Mouse (Mus musculus) kidney, postnatal 0 days (tissue): ENCODE measurements at regions not wholly inside any gene's neighbourhood (a gene's known extent, or its start where the extent isn't known, plus 50 kb on each side); places are given as distances from the start of the nearest gene placed in this dataset.
A peak's percentile ranks its signal among the peaks of the same experiment; 100 is the strongest.

Source experiments
- ATAC-seq: fragments of 200-750 bp; cut with Nextera tagmentation; replicated peaks from 2 replicates; pipeline ENCODE4 v1.8.0; 2017; ENCODE audit warnings: low read depth, moderate number of reproducible peaks, moderate TSS enrichment, moderate library complexity; ENCODE audit not compliant: low FRiP score
- DNase-seq: peaks from one replicate; pipeline ENCODE4 v3.0.0-alpha.2; 2016; ENCODE audit warnings: low spot score
- H3K27ac ChIP-seq: fragments of 300-500 bp; sonication (generic); 2 replicates; pipeline ENCODE4 v1.5.1; 2014; ENCODE audit warnings: mild to moderate bottlenecking
- H3K27me3 ChIP-seq: fragments of 300-500 bp; sonication (generic); 2 replicates; pipeline ENCODE4 v1.6.1; 2014; ENCODE audit warnings: low read length, mixed read lengths; ENCODE audit not compliant: insufficient read depth
- H3K36me3 ChIP-seq: fragments of 300-500 bp; sonication (generic); 2 replicates; pipeline ENCODE4 v1.6.1; 2014; ENCODE audit warnings: low read length, mixed read lengths; ENCODE audit not compliant: insufficient read depth
- H3K4me1 ChIP-seq: fragments of 300-500 bp; sonication (generic); replicated peaks from 2 replicates; pipeline ENCODE4 v1.6.1; 2014; ENCODE audit warnings: antibody characterized with exemption, low read length, mixed read lengths; ENCODE audit not compliant: insufficient read depth
- H3K4me2 ChIP-seq: fragments of 300-500 bp; sonication (generic); 2 replicates; pipeline ENCODE4 v1.6.1; 2014; ENCODE audit warnings: mild to moderate bottlenecking, low read length, moderate library complexity, mixed read lengths
- H3K4me3 ChIP-seq: fragments of 300-500 bp; sonication (generic); replicated peaks from 2 replicates; pipeline ENCODE4 v1.5.1; 2014; ENCODE audit warnings: low read depth, low read length
- H3K9ac ChIP-seq: fragments of 300-500 bp; sonication (generic); 2 replicates; pipeline ENCODE4 v1.6.1; 2014; ENCODE audit warnings: low read depth, low read length
- H3K9me3 ChIP-seq: fragments of 300-500 bp; sonication (generic); replicated peaks from 2 replicates; pipeline ENCODE4 v1.6.1; 2016; ENCODE audit warnings: low read length, inconsistent platforms, mixed read lengths
- CTCF ChIP-seq: IDR thresholded peaks from 2 replicates; pipeline ENCODE4 v1.5.1; 2016; ENCODE audit warnings: antibody characterized with exemption, low read depth, mild to moderate bottlenecking, moderate library complexity
- WGBS: fragments of 180-500 bp; shearing (Covaris S2); extraction: QIAGEN DNeasy Blood & Tissue Kit; methylation state at CpG from one replicate; pipeline ENCODE4 v1.1.7; 2014; 5-methylcytosine and 5-hydroxymethylcytosine counted together

DNA sequence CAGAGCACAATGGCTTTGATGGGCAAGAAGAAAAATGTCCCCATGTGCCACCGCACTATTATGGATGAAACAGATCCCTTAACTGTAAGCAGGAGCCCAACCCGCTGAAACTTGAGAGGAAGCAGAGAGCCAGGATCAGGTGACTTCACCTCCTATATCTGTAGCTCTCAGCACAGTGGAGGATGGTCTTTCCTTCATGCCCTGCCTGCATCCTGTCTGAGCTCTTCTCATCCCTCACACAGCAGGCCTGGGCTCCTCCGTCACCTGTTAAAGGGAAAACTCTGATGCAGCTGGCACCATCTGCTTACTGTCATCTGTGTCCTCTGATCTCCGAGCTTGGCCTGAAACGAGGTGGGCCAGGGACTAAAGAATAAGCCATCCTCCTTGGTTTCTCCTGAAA lies 224.8 kb upstream of the Elac2 start:
- Histone ChIP-seq H3K9ac (no peak overlapping the region), H3K27ac (no peak overlapping the region), H3K4me2 (no peak overlapping the region), H3K36me3 (no peaks in the 10 kb centered on the region), H3K9me3 (no peaks in the 10 kb centered on the region), H3K4me1 (no peaks in the 10 kb centered on the region), H3K27me3 (no peaks in the 10 kb centered on the region), H3K4me3 (no peak overlapping the region)
- no peak for TF ChIP-seq CTCF
- no peak for ATAC-seq
- WGBS: 28% methylated on average over 5 of the region's 5 CpGs
- DNase-seq: peak; percentile 15

GRCm38 (mm10) chr11:64755563-64755962 lies 223.3 kb upstream of the Elac2 start:
- Histone ChIP-seq H3K36me3 (no peaks in the 10 kb centered on the region), H3K9ac (no peak overlapping the region), H3K27ac (no peak overlapping the region), H3K4me2 (no peak overlapping the region), H3K9me3 (no peaks in the 10 kb centered on the region), H3K4me1 (no peaks in the 10 kb centered on the region), H3K4me3 (no peak overlapping the region), H3K27me3 (no peaks in the 10 kb centered on the region)
- DNase-seq (no peak), ATAC-seq (no peak)
- peak; percentile 56; the same call in 1 of the 2 replicates for TF ChIP-seq CTCF
- 84% methylated on average over 1 of the region's 1 CpGs for WGBS

DNA sequence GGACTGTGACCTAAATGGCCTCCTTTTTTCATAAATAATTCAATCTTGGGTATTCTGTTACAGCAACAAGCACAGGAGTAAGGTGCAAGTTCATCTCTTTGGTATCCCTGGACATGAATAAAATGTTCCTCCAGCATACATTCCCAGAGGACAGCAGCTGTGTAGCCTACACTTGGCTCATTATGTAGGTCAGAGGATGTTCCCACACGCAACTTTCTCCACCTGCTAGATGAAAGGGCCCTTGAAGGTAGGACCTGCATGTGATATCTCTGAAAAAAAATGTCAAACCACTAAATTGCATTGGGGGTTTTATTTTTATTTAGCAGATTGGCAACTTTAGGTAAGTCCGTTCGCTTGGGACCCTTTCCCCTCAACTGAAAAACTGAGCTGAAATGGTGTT lies 218.2 kb upstream of the Elac2 start:
- no peak for ATAC-seq
- H3K36me3 ChIP-seq: no peaks in the 10 kb centered on the region

DNA sequence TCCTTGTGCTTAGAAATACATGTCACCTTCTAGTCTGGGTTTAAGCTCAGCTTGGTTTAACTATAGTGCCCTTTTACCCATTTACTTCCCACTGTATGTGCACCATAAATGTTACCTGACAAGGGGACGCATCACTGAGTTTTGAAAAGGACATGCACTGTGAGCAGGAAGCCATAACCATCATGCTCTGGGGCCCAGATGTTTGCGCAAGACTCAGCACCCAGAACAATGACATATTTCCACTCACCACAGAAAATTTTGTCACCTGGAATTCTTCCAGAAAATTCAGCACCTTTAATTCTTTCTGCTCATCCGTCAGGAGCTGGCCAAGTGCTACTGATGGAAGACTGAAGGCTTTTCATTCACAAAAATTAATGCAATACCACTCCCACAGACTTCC lies 216.1 kb upstream of the Elac2 start:
- Histone ChIP-seq H3K9me3 (no peaks in the 10 kb centered on the region), H3K27ac (no peak overlapping the region), H3K4me1 (no peaks in the 10 kb centered on the region), H3K4me3 (no peak overlapping the region), H3K36me3 (no peaks in the 10 kb centered on the region), H3K9ac (no peak overlapping the region), H3K4me2 (no peak overlapping the region), H3K27me3 (no peaks in the 10 kb centered on the region)
- ATAC-seq (no peak), DNase-seq (no peak)
- TF ChIP-seq CTCF: no peak
- WGBS: 49% methylated on average over 3 of the region's 3 CpGs

More for the DNA sequence above, 218.2 kb upstream of the Elac2 start:
- Histone ChIP-seq H3K27ac (no peak overlapping the region), H3K27me3 (no peaks in the 10 kb centered on the region), H3K9me3 (no peaks in the 10 kb centered on the region), H3K4me1 (no peaks in the 10 kb centered on the region), H3K4me3 (no peak overlapping the region), H3K4me2 (no peak overlapping the region), H3K9ac (no peak overlapping the region)
- TF ChIP-seq CTCF: no peak
- WGBS: 89% methylated on average over 3 of the region's 3 CpGs
- DNase-seq: no peak

- Histone ChIP-seq H3K9ac (no peak overlapping the region), H3K27me3 (no peaks in the 10 kb centered on the region), H3K36me3 (no peaks in the 10 kb centered on the region), H3K4me2 (no peak overlapping the region), H3K4me3 (no peak overlapping the region), H3K9me3 (no peaks in the 10 kb centered on the region), H3K27ac (no peak overlapping the region), H3K4me1 (no peaks in the 10 kb centered on the region)
- DNase-seq: no peak
- ATAC-seq: no peak
- WGBS: 38% methylated on average over 6 of the region's 6 CpGs
- no peak for TF ChIP-seq CTCF
These were observed 214.8 kb upstream of the Elac2 start for GRCm38 (mm10) chr11:64764056-64764455.

DNA sequence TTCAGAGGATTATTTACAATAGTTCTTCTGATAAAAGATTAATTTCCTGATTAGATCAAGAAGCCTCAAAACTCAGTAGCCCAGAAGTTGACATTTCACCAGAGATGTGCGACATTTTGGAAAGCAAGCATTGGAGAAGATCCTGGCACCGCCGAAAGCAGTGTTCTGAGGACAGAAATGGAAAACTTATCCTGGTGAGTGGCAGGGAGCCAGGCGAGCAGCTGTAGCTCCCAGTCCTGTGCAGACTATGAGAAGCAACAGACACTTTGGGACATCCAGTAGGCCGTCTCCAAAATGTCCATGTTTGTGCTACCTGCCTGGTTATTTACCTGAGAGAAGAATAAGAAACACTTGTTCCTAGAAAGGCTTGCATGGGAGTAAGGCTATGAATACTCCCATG lies 202.1 kb upstream of the Elac2 start:
- ATAC-seq: no peak
- no peak for DNase-seq
- Histone ChIP-seq H3K9me3 (no peaks in the 10 kb centered on the region), H3K9ac (no peak overlapping the region), H3K27ac (no peak overlapping the region), H3K27me3 (no peaks in the 10 kb centered on the region), H3K36me3 (no peaks in the 10 kb centered on the region), H3K4me3 (no peak overlapping the region), H3K4me1 (no peaks in the 10 kb centered on the region), H3K4me2 (no peak overlapping the region)
- TF ChIP-seq CTCF: no peak
- WGBS: 91% methylated on average over 5 of the region's 5 CpGs

DNA sequence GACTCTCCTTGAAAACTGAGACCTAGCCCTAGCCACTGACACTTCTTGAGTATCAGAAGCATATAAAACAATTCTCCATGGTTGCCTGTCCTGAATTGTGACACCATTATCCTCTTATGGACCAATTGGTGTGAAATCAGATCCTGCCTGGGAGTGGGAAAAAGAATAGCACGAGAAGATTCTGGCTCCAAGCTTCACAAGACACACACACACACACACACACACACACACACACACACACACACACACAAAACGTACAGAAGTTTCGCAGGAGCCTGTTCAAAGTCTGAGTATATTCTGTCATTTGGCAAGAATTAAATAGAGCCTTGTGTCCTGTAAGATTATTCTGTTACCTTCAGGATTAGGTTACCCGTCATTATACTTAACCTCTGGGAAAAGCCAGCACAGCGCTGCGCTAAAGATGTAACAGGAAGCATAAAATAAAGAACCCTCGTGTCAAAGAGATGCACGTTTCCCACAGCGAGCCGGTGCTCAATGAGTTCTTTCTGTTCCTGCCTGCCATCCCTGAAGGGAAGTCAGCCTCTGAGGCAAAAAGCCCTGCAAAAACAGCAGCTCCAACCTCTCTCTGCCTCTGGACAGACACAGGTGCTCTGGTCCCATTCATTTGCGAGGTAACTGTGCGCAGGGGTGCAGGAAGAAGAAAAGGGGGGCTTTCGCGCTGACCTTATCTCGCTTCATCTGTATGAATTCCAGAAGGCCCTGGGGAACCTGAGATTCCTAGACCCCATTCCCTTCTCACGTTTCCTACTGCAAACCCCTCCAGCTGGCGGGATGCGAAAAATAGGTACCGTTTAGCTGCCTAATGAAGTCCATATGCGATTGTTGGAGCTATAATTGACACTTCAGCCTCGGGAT lies 178.4 kb upstream of the Elac2 start:
- Histone ChIP-seq H3K27me3 (no peaks in the 10 kb centered on the region), H3K27ac (no peak overlapping the region), H3K36me3 (no peaks in the 10 kb centered on the region), H3K4me2 (peak overlapping the region; percentile 27), H3K4me3 (no peak overlapping the region), H3K9me3 (no peaks in the 10 kb centered on the region), H3K4me1 (0 out of 2 replicates have a peak, but pooled peaks cover 9% of the 10 kb centered on the region), H3K9ac (no peak overlapping the region)
- 12% methylated on average over 21 of the region's 21 CpGs for WGBS
- TF ChIP-seq CTCF: no peak
- peak; percentile 18 for DNase-seq
- ATAC-seq: no peak
